Mouse (Mus musculus): ENCODE data around the gene Bsn. TPM values are rescaled to one million over a fixed set of nuclear protein-coding genes. Genes with fewer than 3 reads are reported as not detected.

The Bsn gene
- total RNA-seq, 2 experiments from 2014 or later: 0.62 to 1.5 TPM

GRCm38 (mm10) chr9:108129042-108129948 lies 60.9 kb downstream of the Bsn start:
- ATAC-seq (ENCODE audit: poor library complexity, severe bottlenecking): no peak

- no peak for ATAC-seq (ENCODE audit: poor library complexity, severe bottlenecking)
Observed at GRCm38 (mm10) chr9:108128248-108128647, 61.9 kb downstream of the Bsn start.

GRCm38 (mm10) chr9:108126436-108127180 lies 63.6 kb downstream of the Bsn start:
- ATAC-seq (ENCODE audit: poor library complexity, severe bottlenecking): no peak

GRCm38 (mm10) chr9:108125731-108126130 lies 64.5 kb downstream of the Bsn start:
- no peak for ATAC-seq (ENCODE audit: poor library complexity, severe bottlenecking)

- no peak for ATAC-seq (ENCODE audit: poor library complexity, severe bottlenecking)
Observed at GRCm38 (mm10) chr9:108123916-108124315, 66.3 kb downstream of the Bsn start.

GRCm38 (mm10) chr9:108121170-108121969 lies 68.8 kb downstream of the Bsn start:
- no peak for ATAC-seq (ENCODE audit: poor library complexity, severe bottlenecking)

GRCm38 (mm10) chr9:108120671-108121070 lies 69.5 kb downstream of the Bsn start:
- peak; percentile 93 for ATAC-seq (ENCODE audit: poor library complexity, severe bottlenecking)

GRCm38 (mm10) chr9:108119891-108120411 lies 70.2 kb downstream of the Bsn start:
- ATAC-seq (ENCODE audit: poor library complexity, severe bottlenecking): no peak

GRCm38 (mm10) chr9:108117143-108117542 lies 73.0 kb downstream of the Bsn start:
- ATAC-seq (ENCODE audit: poor library complexity, severe bottlenecking): no peak

- no peak for ATAC-seq (ENCODE audit: poor library complexity, severe bottlenecking)
Observed at GRCm38 (mm10) chr9:108115290-108116077, 74.7 kb downstream of the Bsn start.

- ATAC-seq (ENCODE audit: poor library complexity, severe bottlenecking): no peak
Observed at GRCm38 (mm10) chr9:108112719-108113340, 77.4 kb downstream of the Bsn start.

GRCm38 (mm10) chr9:108111593-108112121 lies 78.5 kb downstream of the Bsn start:
- no peak for ATAC-seq (ENCODE audit: poor library complexity, severe bottlenecking)

GRCm38 (mm10) chr9:108111101-108111592 lies 79.0 kb downstream of the Bsn start:
- ATAC-seq (ENCODE audit: poor library complexity, severe bottlenecking): peak; percentile 39

GRCm38 (mm10) chr9:108110160-108110559 lies 80.0 kb downstream of the Bsn start:
- ATAC-seq (ENCODE audit: poor library complexity, severe bottlenecking): peak; percentile 17; the same call in 1 of the 2 replicates

- no peak for ATAC-seq (ENCODE audit: poor library complexity, severe bottlenecking)
Observed at GRCm38 (mm10) chr9:108107867-108108266, 82.3 kb downstream of the Bsn start.

- ATAC-seq (ENCODE audit: poor library complexity, severe bottlenecking): no peak
Observed at GRCm38 (mm10) chr9:108106090-108106489, 84.1 kb downstream of the Bsn start.

- ATAC-seq (ENCODE audit: poor library complexity, severe bottlenecking): no peak
Observed at GRCm38 (mm10) chr9:108105549-108105863, 84.7 kb downstream of the Bsn start.

GRCm38 (mm10) chr9:108104766-108105548 lies 85.2 kb downstream of the Bsn start:
- peak; percentile 78 for ATAC-seq (ENCODE audit: poor library complexity, severe bottlenecking)

All from megakaryocyte, adult 5-6 weeks (primary cell).